26 mouse cellular contexts compared by ENCODE assay signal in genomic region chr4:150192199-150192598, GRCm38 (mm10). TPM values are rescaled to one million over a fixed set of nuclear protein-coding genes. Genes with fewer than 3 reads are reported as not detected.
"Had no signal": no experiment of that assay in that cellular context is flagged by ENCODE, and none has a peak within 500 bp of the region (broad histone marks: within the 10 kb centered on the region; RNA-seq: fewer than 3 reads in every experiment).

No protein-coding gene starts in this region.

- H3K27ac ChIP-seq: neural tube, embryonic 12.5 days; neural tube, embryonic 13.5 days; neural tube, embryonic 15.5 days; stomach, embryonic 15.5 days had no signal

- H3K4me1 ChIP-seq: neural tube, embryonic 12.5 days; neural tube, embryonic 13.5 days; neural tube, embryonic 15.5 days; stomach, embryonic 15.5 days had no signal

- H3K27me3 ChIP-seq: neural tube, embryonic 12.5 days; neural tube, embryonic 13.5 days; neural tube, embryonic 15.5 days; stomach, embryonic 15.5 days had no signal

- H3K9me3 ChIP-seq: neural tube, embryonic 12.5 days; neural tube, embryonic 13.5 days; neural tube, embryonic 15.5 days; stomach, embryonic 15.5 days had no signal

- H3K4me3 ChIP-seq: neural tube, embryonic 12.5 days; neural tube, embryonic 13.5 days; neural tube, embryonic 15.5 days; stomach, embryonic 15.5 days had no signal

- H3K36me3 ChIP-seq: neural tube, embryonic 12.5 days; neural tube, embryonic 13.5 days; neural tube, embryonic 15.5 days; stomach, embryonic 15.5 days had no signal

- H3K4me2 ChIP-seq: neural tube, embryonic 12.5 days; neural tube, embryonic 13.5 days; neural tube, embryonic 15.5 days; stomach, embryonic 15.5 days had no signal

- H3K9ac ChIP-seq: neural tube, embryonic 12.5 days; neural tube, embryonic 13.5 days; neural tube, embryonic 15.5 days; stomach, embryonic 15.5 days had no signal

- DNase-seq: retina, postnatal 1 day; right cerebral cortex, adult 18-20 months; right cerebral cortex, postnatal 14 days; right cerebral cortex, postnatal 25 days; right cerebral cortex, postnatal 4 days; spleen, adult 18-20 months; thymus, adult 18-20 months; thymus, adult 2 months; thymus, postnatal 14 days; thymus, postnatal 25 days; thymus, postnatal 36 days; thymus, postnatal 4 days had no signal

RNA-seq across cellular contexts. Expression of gene Car6, which starts 8.9 kb away (rescaled TPM):
- total RNA-seq: neutrophil, adult 5-6 weeks had no signal
- polyA plus RNA-seq: neural tube, embryonic 11.5 days; neural tube, embryonic 12.5 days; neural tube, embryonic 13.5 days; neural tube, embryonic 14.5 days; neural tube, embryonic 15.5 days; small intestine, adult 2 months; spleen, adult 2 months; stomach, embryonic 14.5 days; stomach, embryonic 15.5 days; stomach, embryonic 16.5 days; urinary bladder, adult 2 months had no signal

RNA-seq across cellular contexts. Expression of gene Slc2a7, which starts 43.4 kb away (rescaled TPM):
- total RNA-seq: neutrophil, adult 5-6 weeks had no signal
- polyA plus RNA-seq: neural tube, embryonic 11.5 days; neural tube, embryonic 12.5 days; neural tube, embryonic 13.5 days; neural tube, embryonic 14.5 days; neural tube, embryonic 15.5 days; spleen, adult 2 months; stomach, embryonic 14.5 days; testis, adult 2 months; thymus, postnatal 0 days; urinary bladder, adult 2 months had no signal
